Mouse (Mus musculus) liver, adult 2 months (tissue): ENCODE data around the gene Gm47955. TPM values are rescaled to one million over a fixed set of nuclear protein-coding genes. Genes with fewer than 3 reads are reported as not detected.
"Not testable (repeated sequence)": the region's sequence is repeated elsewhere in the genome, so short reads cannot be mapped to it uniquely, and the experiment has no call there.

Experiments used
- DNase-seq: peaks from one replicate; pipeline ENCODE4 v3.0.0-alpha.2; 2011; ENCODE audit warnings: low read depth, low spot score; ENCODE audit errors: extremely low read depth
- H3K27ac ChIP-seq: fragments of 200-500 bp; replicated peaks from 2 replicates; pipeline ENCODE4 v1.5.1; 2012; ENCODE audit warnings: low read depth, mild to moderate bottlenecking, control low read depth, inconsistent platforms, low read length; ENCODE audit not compliant: insufficient read depth
- H3K27me3 ChIP-seq: fragments of 200-500 bp; 2 replicates; pipeline ENCODE4 v1.6.1; 2012; ENCODE audit warnings: mild to moderate bottlenecking, moderate library complexity, low read length, inconsistent platforms; ENCODE audit not compliant: control insufficient read depth, insufficient read depth
- H3K36me3 ChIP-seq: fragments of 200-500 bp; 2 replicates; pipeline ENCODE4 v1.6.1; 2012; ENCODE audit warnings: low read length, inconsistent platforms; ENCODE audit not compliant: control insufficient read depth, insufficient read depth
- H3K4me1 ChIP-seq: fragments of 200-500 bp; 2 replicates; pipeline ENCODE4 v1.6.1; 2011; ENCODE audit warnings: low read length; ENCODE audit not compliant: control insufficient read depth, insufficient read depth
- H3K4me3 ChIP-seq: fragments of 200-500 bp; 2 replicates; pipeline ENCODE4 v1.5.1; 2011; ENCODE audit warnings: low read depth, mild to moderate bottlenecking, control low read depth, low read length, moderate library complexity; ENCODE audit not compliant: insufficient read depth
- H3K79me2 ChIP-seq: fragments of 200-500 bp; 2 replicates; pipeline ENCODE4 v1.6.1; 2012; ENCODE audit warnings: inconsistent platforms, mild to moderate bottlenecking, low read length, moderate library complexity; ENCODE audit not compliant: control insufficient read depth, insufficient read depth
- H3K9ac ChIP-seq: fragments of 200-500 bp; 2 replicates; pipeline ENCODE4 v1.6.1; 2012; ENCODE audit warnings: low read depth, mild to moderate bottlenecking, control low read depth, inconsistent platforms, low read length
- CTCF ChIP-seq: fragments of 200-500 bp; IDR thresholded peaks from 2 replicates; pipeline ENCODE4 v1.5.1; 2011; ENCODE audit warnings: low read depth, low read length, control low read depth
- POLR2A ChIP-seq: fragments of 200-500 bp; IDR thresholded peaks from 2 replicates; pipeline ENCODE4 v1.6.1; 2011; ENCODE audit warnings: low read length, control low read depth; ENCODE audit not compliant: insufficient read depth; ENCODE audit errors: extremely low read depth
- WGBS: fragments of 180-500 bp; shearing (Covaris S2); methylation state at CpG from one replicate; pipeline ENCODE4 v1.1.7; 2018; 5-methylcytosine and 5-hydroxymethylcytosine counted together
- polyA plus RNA-seq: library from polyadenylated mRNA; depleted of rRNA; stranded (reverse); fragments of >200 nt; gene quantifications from 2 replicates; pipeline ENCODE4 v1.2.3, GENCODE M21; 2012
- total RNA-seq: library from RNA; depleted of rRNA; stranded (reverse); fragments of >200 nt; gene quantifications from 2 replicates; pipeline ENCODE4 v1.2.3, GENCODE M21; 2014

The Gm47955 gene
- total and polyA plus RNA-seq, 2 experiments: not detected

DNA sequence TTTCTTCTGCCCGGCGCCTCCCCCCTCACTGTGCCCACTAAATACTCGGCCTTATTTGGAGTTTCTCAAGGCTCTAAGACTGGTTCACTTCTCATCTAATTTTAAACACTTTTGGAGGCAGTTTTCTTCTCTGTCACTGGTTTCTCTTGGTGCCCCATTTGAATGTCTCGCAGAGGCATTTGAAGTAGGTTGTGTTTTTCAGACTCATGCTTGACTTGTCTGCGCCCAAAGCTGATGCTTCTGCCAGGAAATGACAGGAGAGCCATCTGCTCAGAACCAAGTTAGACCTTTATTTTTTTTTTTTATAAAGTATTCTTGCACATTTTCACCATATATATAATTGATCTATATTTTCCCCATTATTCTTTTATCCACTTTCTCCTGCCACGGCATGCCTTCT lies 26.7 kb downstream of the Gm47955 start:
- H3K4me1 ChIP-seq: no peaks in the 10 kb centered on the region
- WGBS: 86% methylated on average over 6 of the region's 6 CpGs
- no peak for DNase-seq

DNA sequence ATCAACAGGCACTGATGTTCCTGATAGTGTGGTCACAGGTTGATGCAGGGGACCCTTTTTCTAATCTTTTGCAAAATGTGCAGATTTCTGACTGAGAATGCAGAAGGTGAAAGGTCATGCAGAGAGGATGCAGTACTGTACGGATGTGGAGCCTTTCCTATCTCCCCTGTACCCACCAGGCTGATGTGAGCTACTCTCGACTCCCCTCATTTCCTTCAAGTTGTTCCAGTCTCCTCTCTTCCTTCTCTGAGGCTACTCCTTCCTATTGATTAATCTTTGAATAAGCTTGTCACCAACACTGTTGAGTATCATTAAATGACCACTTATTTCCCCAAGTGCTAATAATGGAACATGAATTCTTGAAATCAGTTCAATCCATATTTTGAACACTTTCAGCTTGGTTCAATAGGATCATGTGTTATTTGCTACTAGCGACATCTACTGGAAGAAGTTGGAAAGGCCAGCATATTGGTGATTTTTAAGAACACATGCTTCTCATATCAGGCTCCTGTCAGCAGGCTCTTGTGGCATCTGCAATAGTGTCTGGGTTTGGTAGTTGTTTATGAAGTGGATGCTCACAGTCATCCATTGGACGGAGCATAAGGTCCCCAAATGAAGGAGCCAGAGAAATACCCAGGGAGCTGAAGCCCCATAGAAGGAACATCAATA lies 27.6 kb downstream of the Gm47955 start:
- no peak for TF ChIP-seq POLR2A
- TF ChIP-seq CTCF: peak; percentile 68
- Histone ChIP-seq H3K79me2 (no peaks in the 10 kb centered on the region), H3K4me3 (no peak overlapping the region), H3K9ac (no peak overlapping the region), H3K4me1 (no peaks in the 10 kb centered on the region), H3K36me3 (no peaks in the 10 kb centered on the region), H3K27me3 (no peaks in the 10 kb centered on the region), H3K27ac (no peak overlapping the region)
- 32% methylated on average over 4 of the region's 4 CpGs for WGBS
- peak; percentile 68 for DNase-seq

More for the DNA sequence above, 26.7 kb downstream of the Gm47955 start:
- no peaks in the 10 kb centered on the region for H3K36me3 ChIP-seq
- no peak overlapping the region for H3K9ac ChIP-seq
- no peak overlapping the region for H3K4me3 ChIP-seq
- H3K27ac ChIP-seq: no peak overlapping the region
- H3K79me2 ChIP-seq: no peaks in the 10 kb centered on the region
- H3K27me3 ChIP-seq: no peaks in the 10 kb centered on the region
- TF ChIP-seq CTCF: no peak
- no peak for TF ChIP-seq POLR2A

DNA sequence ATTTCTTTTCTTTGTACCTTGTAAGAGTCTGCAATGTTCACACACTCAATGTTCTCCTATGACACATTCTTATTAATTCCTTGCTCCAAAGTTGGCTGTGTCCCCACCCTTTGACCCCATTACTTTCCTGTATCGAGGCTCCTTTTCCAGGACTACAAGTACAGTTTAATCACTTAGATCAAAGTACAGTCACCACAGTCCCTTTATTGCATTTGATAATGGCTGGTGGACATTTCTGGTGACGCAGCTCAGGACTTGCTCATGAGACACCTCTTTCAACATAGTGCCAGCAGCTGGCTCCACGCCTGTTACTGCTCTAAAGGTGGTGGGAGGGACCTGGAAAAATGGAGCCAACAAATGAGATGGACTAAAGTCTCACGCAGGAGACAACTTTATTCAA lies 31.0 kb downstream of the Gm47955 start:
- Histone ChIP-seq H3K9ac (no peak overlapping the region), H3K27ac (no peak overlapping the region), H3K27me3 (no peaks in the 10 kb centered on the region), H3K4me3 (no peak overlapping the region), H3K36me3 (no peaks in the 10 kb centered on the region), H3K4me1 (no peaks in the 10 kb centered on the region), H3K79me2 (no peaks in the 10 kb centered on the region)
- no peak for TF ChIP-seq POLR2A
- no peak for TF ChIP-seq CTCF
- WGBS: 72% methylated on average over 4 of the region's 4 CpGs
- DNase-seq: peak; percentile 12

DNA sequence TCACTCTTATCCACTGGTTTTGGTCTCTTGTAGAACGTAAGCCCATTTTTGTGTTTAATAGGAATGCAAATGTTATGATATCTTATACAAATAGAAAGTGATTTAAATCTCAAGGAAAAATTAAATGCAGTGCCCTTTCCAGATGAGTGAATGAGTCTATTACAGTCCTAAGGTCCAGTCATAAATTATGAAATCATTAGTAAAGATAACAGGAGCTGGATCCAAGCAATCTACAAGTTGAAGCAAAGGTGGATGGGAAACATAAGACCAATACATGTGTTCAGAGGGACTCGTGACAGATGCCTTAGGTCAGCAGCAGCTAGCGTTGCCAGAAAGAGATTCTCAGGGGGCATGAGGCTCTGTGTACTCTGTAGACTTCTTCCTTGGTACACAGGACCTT lies 31.5 kb downstream of the Gm47955 start:
- Histone ChIP-seq H3K4me3 (no peak overlapping the region), H3K36me3 (no peaks in the 10 kb centered on the region), H3K27ac (no peak overlapping the region), H3K79me2 (no peaks in the 10 kb centered on the region), H3K9ac (no peak overlapping the region), H3K27me3 (no peaks in the 10 kb centered on the region), H3K4me1 (no peaks in the 10 kb centered on the region)
- WGBS: 92% methylated on average over 3 of the region's 3 CpGs
- TF ChIP-seq CTCF (no peak), POLR2A (no peak)
- no peak for DNase-seq

DNA sequence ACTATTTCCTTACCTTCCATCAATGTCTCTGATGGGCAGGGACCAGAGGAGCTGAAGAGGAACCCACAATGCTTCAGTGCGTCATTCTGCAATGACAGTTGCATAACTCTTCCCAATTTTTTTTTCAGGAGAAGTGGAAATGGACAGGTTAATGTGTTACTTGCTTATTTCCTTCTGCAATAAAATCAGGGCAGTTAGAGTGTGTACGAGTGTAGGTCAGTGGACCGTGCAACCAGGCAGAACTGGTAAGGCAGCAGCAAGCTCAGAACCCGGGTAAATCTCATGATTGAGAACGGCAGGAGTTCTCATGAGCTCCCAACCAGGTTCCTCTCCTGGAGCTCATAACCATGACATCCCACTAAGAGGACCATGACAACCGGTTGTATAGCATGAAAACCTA lies 32.0 kb downstream of the Gm47955 start:
- DNase-seq: peak; percentile 36
- H3K4me1 ChIP-seq: no peaks in the 10 kb centered on the region
- H3K36me3 ChIP-seq: no peaks in the 10 kb centered on the region
- TF ChIP-seq CTCF: no peak
- TF ChIP-seq POLR2A: no peak
- 71% methylated on average over 6 of the region's 6 CpGs for WGBS
- no peak overlapping the region for H3K27ac ChIP-seq
- no peaks in the 10 kb centered on the region for H3K79me2 ChIP-seq
- no peak overlapping the region for H3K4me3 ChIP-seq
- no peaks in the 10 kb centered on the region for H3K27me3 ChIP-seq
- H3K9ac ChIP-seq: no peak overlapping the region

DNA sequence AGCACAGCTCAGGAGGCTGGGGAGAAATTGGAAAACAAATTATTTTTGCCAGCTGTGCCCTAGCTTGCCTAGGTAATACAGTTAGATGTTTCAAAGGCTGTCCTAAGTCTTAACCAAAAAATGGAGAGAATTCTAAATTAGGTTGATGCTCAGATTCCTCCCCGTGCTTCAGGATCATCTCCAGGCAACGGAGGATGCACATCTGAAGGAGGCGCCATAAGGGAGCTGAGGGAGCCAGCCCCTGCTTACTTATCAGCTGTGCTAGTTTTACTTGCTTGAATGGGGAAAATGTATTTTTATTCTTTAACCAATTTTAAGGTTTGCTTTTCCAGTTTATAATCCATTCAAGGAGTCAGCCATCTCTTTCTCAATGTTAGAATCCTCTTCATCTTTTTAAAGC lies 33.9 kb downstream of the Gm47955 start:
- H3K27ac ChIP-seq: no peak overlapping the region
- H3K79me2 ChIP-seq: no peaks in the 10 kb centered on the region
- DNase-seq: no peak
- H3K36me3 ChIP-seq: no peaks in the 10 kb centered on the region
- H3K4me3 ChIP-seq: no peak overlapping the region
- no peaks in the 10 kb centered on the region for H3K4me1 ChIP-seq
- TF ChIP-seq POLR2A (no peak), CTCF (no peak)
- H3K9ac ChIP-seq: no peak overlapping the region
- 90% methylated on average over 3 of the region's 3 CpGs for WGBS
- no peaks in the 10 kb centered on the region for H3K27me3 ChIP-seq

DNA sequence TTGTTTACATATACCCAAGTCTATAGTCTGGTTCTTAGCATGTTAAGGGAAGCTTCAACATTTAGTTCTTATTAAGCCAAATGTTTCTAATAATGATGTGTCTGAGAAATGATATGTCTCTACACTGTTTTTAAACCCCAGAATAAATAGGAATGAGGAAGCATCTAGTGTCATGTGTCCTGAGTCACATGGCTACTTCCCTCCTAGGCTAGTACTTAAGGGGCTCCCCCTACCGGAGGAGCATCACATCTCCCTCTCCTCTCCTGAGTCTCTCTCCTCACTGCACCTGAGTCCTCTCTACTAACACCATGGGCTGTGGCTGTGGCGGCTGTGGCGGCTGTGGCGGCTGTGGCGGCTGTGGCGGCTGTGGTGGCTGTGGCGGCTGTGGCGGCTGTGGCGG lies 40.2 kb downstream of the Gm47955 start, which contains the start of gene Gm47959:
Gene Gm47959, plus strand, starts transcription at position 243 of the 400 bp plus-strand sequence.
- WGBS: 96% methylated on average over 9 of the region's 9 CpGs

More for the DNA sequence above, 40.2 kb downstream of the Gm47955 start, which contains the start of gene Gm47959:
- not testable (repeated sequence) for H3K27me3 ChIP-seq, H3K27ac ChIP-seq, H3K79me2 ChIP-seq, H3K4me1 ChIP-seq, H3K4me3 ChIP-seq, DNase-seq, H3K36me3 ChIP-seq, H3K9ac ChIP-seq
